14 mouse cellular contexts compared by ENCODE assay signal in genomic region chr13:95553885-95554492, GRCm38 (mm10). TPM values are rescaled to one million over a fixed set of nuclear protein-coding genes. Genes with fewer than 3 reads are reported as not detected.
DNase-seq lines count a peak whose midpoint lies in the region; ATAC-seq lines count a peak whose summit lies in the region.
"Had no signal": no experiment of that assay in that cellular context is flagged by ENCODE, and none has a peak within 500 bp of the region (broad histone marks: within the 10 kb centered on the region; RNA-seq: fewer than 3 reads in every experiment).

No protein-coding gene starts in this region.

- WGBS in heart, embryonic 12.5 days: 82% methylated on average over 11 of the region's 11 CpGs

- H3K9me3 ChIP-seq in heart, embryonic 12.5 days (replicated peaks): no peaks in the 10 kb centered on the region

- H3K4me3 ChIP-seq in heart, embryonic 12.5 days: no peak overlapping the region
- H3K4me3 ChIP-seq: erythroblast, embryonic 14.5 days; gastrocnemius, adult 2 months had no signal

- no peaks in the 10 kb centered on the region for H3K27me3 ChIP-seq in heart, embryonic 12.5 days (replicated peaks)

- intact Hi-C loops in left cerebral cortex, postnatal 36 days (cut with DNase I): no loop called here

- H3K36me3 ChIP-seq in heart, embryonic 12.5 days: no peaks in the 10 kb centered on the region

- no peak overlapping the region for H3K9ac ChIP-seq in heart, embryonic 12.5 days

- H3K27ac ChIP-seq in heart, embryonic 12.5 days (ENCODE audit: poor library complexity, severe bottlenecking): no peak overlapping the region
- H3K27ac ChIP-seq: gastrocnemius, adult 2 months; hindbrain, postnatal 0 days had no signal

- DNase-seq in heart, adult 11 months: peak; percentile 80
- DNase-seq in urinary bladder, postnatal 14 days (ENCODE audit: low spot score): peak; percentile 29
- no peak for DNase-seq in urinary bladder, postnatal 10 days (ENCODE audit: low spot score)
- DNase-seq in lung, postnatal 36 days: peak; percentile 68
- DNase-seq in left cerebral cortex, postnatal 36 days (ENCODE audit: low spot score in 2 of 2): no peak
- no peak for DNase-seq in right cerebral cortex, postnatal 14 days
- DNase-seq in layer of hippocampus, postnatal 25 days (ENCODE audit: extremely low spot score in 1 of 2, low spot score in 1 of 2): no peak
- DNase-seq: adrenal gland, postnatal 25 days; gastrocnemius, adult 2 months; kidney, postnatal 14 days had no signal

- H3K4me1 ChIP-seq in heart, embryonic 12.5 days (replicated peaks): peaks cover 5% of the 10 kb centered on the region; the same call in 1 of the 2 replicates

- no peak for ATAC-seq in heart, embryonic 12.5 days (ENCODE audit: insufficient number of reproducible peaks, low FRiP score)
- ATAC-seq: CD4-positive, CD25-positive, alpha-beta regulatory T cell, adult 4 months; hindbrain, postnatal 0 days had no signal

- H3K4me2 ChIP-seq in heart, embryonic 12.5 days: no peak overlapping the region

RNA-seq across cellular contexts. Expression of gene F2rl1, which starts 29.0 kb away (rescaled TPM):
- 0.26 TPM in 1 of 2 replicates, not detected in the other for polyA plus RNA-seq in heart, embryonic 12.5 days (2016; fragmentation: Nextera tagmentation; extraction: Ambion mirVana)
- under 1 TPM; 0.32 to 0.57 TPM for total RNA-seq in left cerebral cortex, postnatal 36 days (2021)
- under 1 TPM; 0.12 to 0.22 TPM for total RNA-seq in layer of hippocampus, postnatal 25 days (2021)
- polyA plus RNA-seq: erythroblast, embryonic 14.5 days; hindbrain, postnatal 0 days had no signal

Comparison
In these comparisons a context has a peak if more than half of its experiments do, and no peak if none do; other contexts are left out.
1. DNase-seq: peak in heart, adult 11 months (single experiment), urinary bladder, postnatal 14 days (single experiment) and lung, postnatal 36 days (single experiment); none in urinary bladder, postnatal 10 days (single experiment), left cerebral cortex, postnatal 36 days (0 of 2), right cerebral cortex, postnatal 14 days (single experiment) and layer of hippocampus, postnatal 25 days (0 of 2).